Mouse (Mus musculus) ES-CJ7 (cell line): ENCODE measurements around the gene D630039A03Rik.
"Not testable (repeated sequence)": the region's sequence is repeated elsewhere in the genome, so short reads cannot be mapped to it uniquely, and the experiment has no call there.

Experiments
- DNase-seq: peaks from one replicate; pipeline ENCODE4 v3.0.0; 2011; ENCODE audit warnings: low read depth, low spot score

Gene D630039A03Rik

DNA sequence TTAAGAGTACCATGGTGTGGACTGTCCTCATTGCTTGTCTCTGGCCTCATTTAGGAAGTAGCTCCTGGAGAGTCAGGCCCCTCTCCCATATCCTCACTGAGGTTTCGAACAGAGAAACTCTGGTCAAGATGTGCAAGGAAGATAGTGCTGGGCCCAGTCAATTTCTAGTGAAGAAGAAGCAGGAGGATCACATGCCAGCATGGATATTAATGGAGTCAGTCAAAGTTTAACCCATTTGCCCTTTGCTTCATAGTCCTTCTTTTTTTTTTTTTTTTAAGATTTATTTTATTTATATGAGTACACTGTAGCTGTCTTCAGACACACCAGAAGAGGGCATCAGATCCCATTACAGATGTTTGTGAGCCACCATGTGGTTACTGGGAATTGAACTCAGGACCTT is 27.1 kb downstream of the D630039A03Rik start:
- DNase-seq = not testable (repeated sequence)

DNA sequence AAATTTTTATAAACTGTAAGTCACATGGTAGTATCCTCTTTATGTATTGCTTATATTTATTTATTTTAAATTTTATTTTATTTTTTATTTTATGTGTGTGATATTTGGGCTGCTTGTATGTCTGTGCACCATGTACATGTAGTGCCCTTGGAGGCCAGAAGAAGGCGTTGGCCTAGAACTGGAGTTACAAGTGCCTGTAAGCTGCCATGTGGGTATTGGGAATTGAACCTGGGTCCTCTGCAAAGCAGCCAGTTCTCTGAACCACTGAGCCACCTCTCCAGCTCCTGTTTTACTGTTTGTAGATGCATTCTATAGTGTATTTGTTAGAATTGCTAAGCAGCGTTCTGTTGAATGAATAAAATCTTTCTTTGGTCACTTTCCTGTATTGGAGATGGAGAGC is 27.9 kb downstream of the D630039A03Rik start:
- no peak for DNase-seq

DNA sequence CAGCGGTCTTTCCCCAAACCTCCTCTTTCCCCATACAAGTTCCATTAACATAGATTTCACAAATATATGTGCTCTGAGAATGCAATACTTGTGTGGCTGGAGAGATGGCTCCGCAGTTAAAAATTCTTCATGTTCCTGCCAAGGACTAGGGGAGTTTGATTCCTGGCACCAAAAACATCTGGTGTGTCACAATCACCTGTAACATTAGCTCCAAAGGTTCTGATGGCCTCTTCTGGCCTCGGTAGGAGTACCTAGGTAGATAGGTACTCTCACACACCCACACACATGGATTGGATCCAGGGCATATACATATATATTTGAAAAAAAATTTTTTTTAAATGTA is 29.2 kb downstream of the D630039A03Rik start:
- DNase-seq = no peak

- DNase-seq = no peak
These were observed 29.8 kb downstream of the D630039A03Rik start for GRCm38 (mm10) chr4:57886066-57886887.

- no peak for DNase-seq
These were observed 30.9 kb downstream of the D630039A03Rik start for GRCm38 (mm10) chr4:57885186-57885585.

DNA sequence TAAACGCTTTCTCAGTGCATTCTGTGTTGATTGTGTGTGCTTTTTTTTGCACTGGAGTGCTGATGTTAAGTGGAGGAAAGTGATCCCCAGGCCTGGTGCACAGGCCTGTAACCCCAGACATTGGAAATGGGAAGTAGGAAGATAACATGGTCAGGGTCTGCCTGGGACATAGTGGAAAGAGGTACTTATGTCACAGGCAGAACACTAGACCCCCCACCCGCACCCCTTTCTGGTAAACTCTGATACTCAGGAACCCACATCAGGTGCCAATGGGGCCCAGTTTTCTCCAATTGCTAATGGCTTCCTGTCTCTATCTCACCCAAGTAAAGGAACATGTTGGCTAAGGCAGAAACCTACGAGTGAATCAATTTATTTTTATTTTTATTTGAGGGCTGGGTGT is 31.6 kb downstream of the D630039A03Rik start:
- no peak for DNase-seq

- DNase-seq = no peak
These were observed 32.3 kb downstream of the D630039A03Rik start for GRCm38 (mm10) chr4:57883520-57884421.

DNA sequence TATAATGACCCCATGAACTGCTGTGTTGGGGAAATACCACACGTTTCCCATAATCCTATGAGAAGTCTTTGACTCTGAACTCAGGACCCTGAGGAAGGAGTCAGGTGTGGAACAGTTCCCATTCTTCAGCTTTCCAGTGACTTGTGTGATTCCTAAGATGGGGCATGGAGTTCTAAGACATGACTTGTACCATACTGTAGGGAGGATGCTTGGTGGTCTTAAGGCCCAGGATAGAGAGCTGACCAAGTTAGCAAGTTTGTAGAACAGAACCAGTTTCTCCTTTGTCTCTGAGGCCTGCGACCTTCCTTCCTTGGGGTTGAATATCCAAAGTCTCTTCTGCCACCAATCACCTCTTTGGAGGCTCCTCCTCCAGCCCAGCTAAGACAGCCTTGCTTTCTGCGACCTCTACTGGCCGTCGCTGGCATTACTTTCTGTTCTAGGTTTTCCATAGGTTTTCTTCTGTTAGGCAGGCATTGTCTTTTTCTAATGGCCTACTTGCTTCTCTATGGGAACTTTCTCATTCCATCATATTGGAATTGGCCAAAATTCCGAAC is 36.2 kb downstream of the D630039A03Rik start:
- DNase-seq = peak; percentile 81

DNA sequence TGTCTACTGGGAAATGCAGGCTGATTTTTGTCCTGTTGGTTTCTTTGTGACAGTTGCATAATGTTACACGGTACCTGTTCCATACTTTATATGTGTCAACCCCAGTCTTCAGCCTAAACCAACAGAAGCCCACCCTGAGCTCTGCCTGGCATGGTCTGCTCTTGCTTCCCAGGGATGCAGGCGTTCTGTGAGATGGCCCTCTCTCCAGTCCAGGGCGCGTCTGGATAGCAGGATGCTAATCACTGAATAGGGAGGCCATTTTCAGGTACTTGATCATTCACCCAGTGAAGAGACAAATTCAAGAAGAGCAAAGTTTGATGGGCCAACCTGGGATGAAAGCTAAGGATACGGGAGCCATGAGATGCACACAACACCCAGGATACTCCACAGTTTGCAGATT is 37.0 kb downstream of the D630039A03Rik start:
- no peak for DNase-seq

- DNase-seq = peak; percentile 57
These were observed 48.6 kb downstream of the D630039A03Rik start for GRCm38 (mm10) chr4:57867454-57867853.

- no peak for DNase-seq
These were observed 49.1 kb downstream of the D630039A03Rik start for GRCm38 (mm10) chr4:57866990-57867389.

DNA sequence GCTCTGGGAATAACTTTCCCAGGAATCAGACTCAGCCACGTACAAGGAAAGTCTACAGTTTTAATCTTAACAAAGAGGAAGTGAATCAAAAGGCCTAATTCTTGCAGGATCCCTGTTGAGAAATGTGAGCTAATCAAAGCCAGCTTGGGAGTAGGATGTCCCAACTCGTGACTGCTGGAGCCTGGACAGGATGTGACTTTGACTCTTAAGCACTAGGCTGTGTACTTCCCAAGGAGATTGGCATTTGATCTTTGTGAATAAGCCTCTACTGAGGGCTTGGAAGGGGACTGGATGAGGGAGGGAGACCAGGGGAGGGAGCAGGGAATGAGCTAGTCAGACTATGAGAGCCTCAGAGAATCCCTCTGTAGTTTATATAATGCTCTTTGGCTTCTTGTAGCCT is 50.0 kb downstream of the D630039A03Rik start:
- no peak for DNase-seq

DNA sequence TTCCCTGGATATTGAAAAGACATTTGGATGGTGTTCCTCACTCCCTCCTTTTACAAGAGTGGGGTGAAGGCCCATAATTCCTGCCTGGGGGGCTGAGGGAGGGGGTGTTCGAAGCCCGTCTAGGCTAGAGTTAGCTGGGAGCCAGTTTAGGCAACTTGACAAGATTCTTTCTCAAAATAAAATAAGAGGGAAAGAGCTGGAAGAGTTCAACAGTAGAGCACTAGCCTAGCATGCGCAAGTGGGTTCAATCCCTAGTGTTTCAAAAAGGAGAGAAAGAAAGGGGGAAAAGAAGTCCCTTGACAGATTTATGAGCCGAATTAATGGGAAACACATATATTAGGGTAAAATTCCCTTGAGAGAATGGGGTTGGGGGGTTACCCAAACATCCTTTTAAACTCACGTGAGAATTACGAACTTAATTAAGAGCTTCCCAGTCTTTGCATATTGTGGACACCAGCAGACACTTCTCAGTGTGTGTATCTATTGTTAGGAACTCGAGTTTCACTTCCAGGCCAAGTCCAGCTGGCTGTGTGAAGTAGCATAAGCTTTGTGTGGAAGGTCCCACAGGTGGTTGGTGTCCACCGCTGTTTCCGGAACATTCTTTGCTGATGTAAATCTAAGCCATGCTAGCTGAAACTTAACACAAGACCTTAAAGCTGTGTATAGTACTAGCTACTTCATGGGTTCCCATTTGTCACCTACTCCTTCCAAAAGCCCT is 53.7 kb downstream of the D630039A03Rik start:
- DNase-seq = no peak

GRCm38 (mm10) chr4:57861856-57862255 is 54.2 kb downstream of the D630039A03Rik start:
- DNase-seq = no peak

DNA sequence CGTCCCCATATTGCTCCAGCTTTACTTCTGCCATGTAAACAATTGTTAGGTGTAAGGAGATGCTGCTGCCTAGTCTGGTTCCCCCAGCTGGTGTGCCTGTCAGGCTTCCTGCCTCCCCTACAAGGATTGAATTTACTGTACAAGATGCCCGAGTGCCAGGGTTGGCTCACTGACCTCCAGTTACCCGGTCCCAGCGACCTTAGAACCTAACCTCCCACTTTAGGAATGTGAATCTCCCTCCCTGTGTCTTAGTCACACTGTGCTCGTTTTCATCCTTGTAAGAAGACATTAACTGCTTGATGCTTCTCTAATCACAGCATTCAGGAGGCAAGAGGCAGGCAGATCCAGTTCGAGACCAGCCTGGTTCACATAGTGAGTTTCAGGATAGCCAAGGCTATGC is 54.9 kb downstream of the D630039A03Rik start:
- DNase-seq = peak; percentile 50

GRCm38 (mm10) chr4:57860204-57860611 is 55.9 kb downstream of the D630039A03Rik start:
- DNase-seq = no peak
